Mouse (Mus musculus): ENCODE measurements around the gene Slc36a3.

- TF ChIP-seq CTCF (IDR thresholded peaks at IDR 0.05; ENCODE audit: borderline replicate concordance, insufficient read depth, low read depth, low read length) = no peak
- no peak for TF ChIP-seq POLR2A (IDR thresholded peaks at IDR 0.05; ENCODE audit: borderline replicate concordance, insufficient read depth, low read length)
Measured at GRCm38 (mm10) chr11:55099019-55099771, 52.3 kb downstream of the Slc36a3 start.

Data from cerebellum, adult 2 months (tissue).